Mouse (Mus musculus): ENCODE results near the gene Carf. TPM values are rescaled to one million over a fixed set of nuclear protein-coding genes. Genes with fewer than 3 reads are reported as not detected.

The Carf gene
- polyA plus RNA-seq, 1 experiment from 2014 or later, result 5.4 TPM

DNA sequence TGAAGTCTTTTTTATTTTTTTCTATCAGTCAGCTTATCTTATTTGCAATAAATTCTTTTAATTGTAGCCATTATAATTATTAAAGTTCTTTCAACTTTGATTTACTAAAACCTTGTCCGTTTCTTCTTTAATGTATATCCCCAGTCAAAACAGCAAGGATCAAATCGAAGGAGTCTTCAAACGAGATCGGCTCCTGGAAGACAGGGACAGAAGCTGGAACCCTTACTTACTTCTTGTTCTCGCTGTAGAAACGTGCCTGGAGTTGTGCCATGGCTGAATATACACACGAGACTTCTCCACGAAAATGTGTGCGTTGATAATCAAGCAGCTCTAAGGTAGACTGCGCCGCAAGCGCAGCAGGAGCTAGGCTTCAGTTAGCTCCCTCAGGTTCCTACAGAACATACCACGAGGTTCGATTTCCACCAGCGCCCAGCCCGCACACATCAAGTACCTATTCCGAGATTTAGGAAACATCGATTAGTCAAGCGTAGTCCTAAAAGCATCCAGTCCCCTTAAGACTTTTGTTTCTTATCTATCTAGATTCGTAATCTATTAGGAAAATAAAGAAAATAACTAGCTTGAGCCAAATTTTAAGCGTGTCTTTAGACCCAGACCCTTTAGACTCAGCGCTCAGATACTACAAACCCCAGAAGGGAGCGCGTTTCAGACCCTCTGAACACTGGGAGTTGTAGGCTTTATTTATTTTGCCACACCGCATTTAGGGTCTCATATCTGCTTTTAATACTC lies 597 bp upstream of the Carf start:
- peak overlapping the region; percentile 98 for H3K27ac ChIP-seq (ENCODE audit: low read length)
- H3K36me3 ChIP-seq (ENCODE audit: control insufficient read depth, insufficient read depth), result peaks cover 13% of the 10 kb centered on the region
- H3K27me3 ChIP-seq (ENCODE audit: control insufficient read depth, insufficient read depth, low read length), result no peaks in the 10 kb centered on the region
- peak overlapping the region; percentile 83 for H3K4me3 ChIP-seq (ENCODE audit: low read length)
- H3K9ac ChIP-seq (ENCODE audit: low read length), result peak overlapping the region; percentile 92
- under 1% methylated on average over 25 of the region's 25 CpGs for WGBS
- ATAC-seq (replicated peaks; ENCODE audit: extremely low read depth, insufficient read depth, low FRiP score), result peak; percentile 85
- H3K4me2 ChIP-seq (ENCODE audit: low read depth, low read length), result peak overlapping the region; percentile 74
- no peaks in the 10 kb centered on the region for H3K9me3 ChIP-seq (replicated peaks; ENCODE audit: control insufficient read depth, low read length)
- peaks cover 11% of the 10 kb centered on the region; the same call in 1 of the 2 replicates for H3K4me1 ChIP-seq (ENCODE audit: control insufficient read depth, insufficient read depth, low read length)

DNA sequence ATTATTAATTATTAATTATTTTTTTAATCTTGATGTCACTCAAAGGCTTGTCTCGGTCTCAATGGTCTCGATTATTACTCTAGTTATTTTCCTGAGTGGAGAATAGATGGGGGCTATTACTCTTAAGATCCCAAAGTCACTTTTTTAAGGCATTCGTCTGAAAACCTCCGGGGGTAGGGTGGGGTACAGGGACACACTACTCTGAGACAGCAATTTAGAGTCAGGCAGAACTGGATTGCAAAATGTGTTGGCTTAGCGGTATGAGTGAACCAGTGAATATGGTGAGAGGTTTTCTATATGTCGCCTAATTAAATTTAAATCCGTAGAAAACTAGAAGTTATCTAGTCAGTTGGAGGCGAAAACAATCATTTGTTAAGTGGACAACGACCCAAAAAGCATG lies 792 bp downstream of the Carf start:
- H3K9ac ChIP-seq (ENCODE audit: low read length), result peak overlapping the region; percentile 92
- H3K36me3 ChIP-seq (ENCODE audit: control insufficient read depth, insufficient read depth), result peaks cover 5% of the 10 kb centered on the region
- H3K9me3 ChIP-seq (replicated peaks; ENCODE audit: control insufficient read depth, low read length), result no peaks in the 10 kb centered on the region
- peak overlapping the region; percentile 82 for H3K4me2 ChIP-seq (ENCODE audit: low read depth, low read length)
- H3K4me3 ChIP-seq (ENCODE audit: low read length), result peak overlapping the region; percentile 83
- peaks cover 11% of the 10 kb centered on the region; the same call in 1 of the 2 replicates for H3K4me1 ChIP-seq (ENCODE audit: control insufficient read depth, insufficient read depth, low read length)
- 12% methylated on average over 9 of the region's 9 CpGs for WGBS
- no peak for ATAC-seq (replicated peaks; ENCODE audit: extremely low read depth, insufficient read depth, low FRiP score)
- H3K27ac ChIP-seq (ENCODE audit: low read length), result peak overlapping the region; percentile 98
- H3K27me3 ChIP-seq (ENCODE audit: control insufficient read depth, insufficient read depth, low read length), result no peaks in the 10 kb centered on the region

DNA sequence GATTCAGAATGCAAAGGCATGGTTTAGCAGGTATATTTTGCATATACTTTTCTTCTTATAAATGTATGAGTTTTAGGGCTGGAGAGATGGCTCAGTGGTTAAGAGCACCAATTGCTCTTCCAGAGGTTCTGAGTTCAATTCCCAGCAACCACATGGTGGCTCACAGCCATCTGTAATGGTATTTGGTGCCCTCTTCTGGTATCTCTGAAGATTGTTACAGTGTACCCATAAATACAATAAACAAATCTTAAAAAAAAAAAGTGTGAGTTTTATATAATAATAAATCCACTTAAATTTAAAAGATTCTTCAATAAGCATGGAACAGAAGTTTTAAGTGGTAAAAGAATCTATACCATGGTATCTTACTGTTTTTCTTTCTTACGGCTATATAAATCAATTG lies 6.5 kb downstream of the Carf start:
- H3K4me2 ChIP-seq (ENCODE audit: low read depth, low read length), result no peak overlapping the region
- 95% methylated on average over 1 of the region's 1 CpGs for WGBS

DNA sequence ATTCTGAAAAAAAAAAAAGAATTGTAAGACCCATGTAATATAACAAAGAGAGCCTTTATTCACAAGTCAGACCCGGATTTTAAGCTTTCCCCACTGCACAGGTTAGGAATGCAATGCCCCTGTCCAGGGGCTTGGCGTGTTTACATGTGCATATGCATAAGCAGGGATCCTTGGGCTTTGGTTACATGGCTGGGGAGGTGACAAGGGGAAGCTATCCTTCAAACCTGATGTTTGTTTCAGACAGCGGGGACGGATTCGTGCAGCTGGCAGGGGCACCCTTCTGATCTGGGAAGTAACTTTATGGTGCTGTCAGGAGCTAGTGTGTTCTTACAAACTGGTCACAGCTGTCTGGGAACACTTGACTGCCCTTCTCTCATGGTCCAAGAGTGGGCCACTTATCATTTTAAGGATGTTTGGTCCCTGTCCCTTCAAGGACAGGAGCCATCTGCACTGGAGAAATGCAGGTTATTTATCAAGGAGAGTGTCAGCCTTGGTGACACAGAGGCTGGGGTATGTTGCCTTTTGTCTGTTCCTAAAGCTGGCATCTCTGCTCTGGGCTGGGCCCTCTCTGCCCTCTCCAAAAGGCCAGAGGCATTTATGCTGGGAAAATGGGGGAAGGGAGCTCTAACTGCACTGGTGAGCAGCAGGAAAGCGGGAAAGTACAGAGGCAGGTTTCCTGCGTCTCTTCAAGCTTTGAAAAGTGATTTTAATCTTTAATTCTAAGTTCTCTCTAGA lies 19.8 kb downstream of the Carf start:
- Histone ChIP-seq H3K27me3 (ENCODE audit: control insufficient read depth, insufficient read depth, low read length) (no peaks in the 10 kb centered on the region), H3K9me3 (replicated peaks; ENCODE audit: control insufficient read depth, low read length) (no peaks in the 10 kb centered on the region), H3K4me2 (ENCODE audit: low read depth, low read length) (no peak overlapping the region), H3K27ac (ENCODE audit: low read length) (no peak overlapping the region), H3K9ac (ENCODE audit: low read length) (no peak overlapping the region), H3K36me3 (ENCODE audit: control insufficient read depth, insufficient read depth) (no peaks in the 10 kb centered on the region), H3K4me3 (ENCODE audit: low read length) (no peak overlapping the region), H3K4me1 (ENCODE audit: control insufficient read depth, insufficient read depth, low read length) (no peaks in the 10 kb centered on the region)
- whole genome bisulfite sequencing, result 73% methylated on average over 7 of the region's 7 CpGs
- ATAC-seq (replicated peaks; ENCODE audit: extremely low read depth, insufficient read depth, low FRiP score), result no peak

More for the DNA sequence above, 6.5 kb downstream of the Carf start:
- H3K4me3 ChIP-seq (ENCODE audit: low read length), result no peak overlapping the region
- no peak for ATAC-seq (replicated peaks; ENCODE audit: extremely low read depth, insufficient read depth, low FRiP score)
- H3K9me3 ChIP-seq (replicated peaks; ENCODE audit: control insufficient read depth, low read length), result no peaks in the 10 kb centered on the region
- peaks cover 13% of the 10 kb centered on the region for H3K36me3 ChIP-seq (ENCODE audit: control insufficient read depth, insufficient read depth)
- H3K9ac ChIP-seq (ENCODE audit: low read length), result no peak overlapping the region
- H3K27ac ChIP-seq (ENCODE audit: low read length), result no peak overlapping the region
- no peaks in the 10 kb centered on the region for H3K27me3 ChIP-seq (ENCODE audit: control insufficient read depth, insufficient read depth, low read length)
- H3K4me1 ChIP-seq (ENCODE audit: control insufficient read depth, insufficient read depth, low read length), result no peaks in the 10 kb centered on the region

DNA sequence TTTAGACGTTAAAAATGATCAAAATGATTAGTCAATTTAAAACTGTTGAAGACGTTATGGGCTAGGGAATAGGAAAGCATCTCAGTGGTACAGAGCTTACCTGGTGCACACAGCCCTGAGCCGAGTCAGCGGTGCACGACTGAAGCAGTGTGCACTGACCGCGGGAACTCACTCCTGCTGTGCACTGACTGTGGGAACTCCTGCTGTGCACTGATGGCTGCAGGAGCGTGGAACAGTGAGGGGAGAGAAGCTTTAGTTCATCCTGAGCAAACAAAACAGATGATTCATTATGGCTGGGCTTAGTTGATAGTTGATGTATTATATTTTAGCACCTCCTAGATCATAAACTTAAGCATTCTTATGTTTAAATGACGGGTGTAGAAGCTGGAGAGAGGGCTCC lies 39.3 kb downstream of the Carf start:
- no peaks in the 10 kb centered on the region for H3K9me3 ChIP-seq (replicated peaks; ENCODE audit: control insufficient read depth, low read length)
- H3K36me3 ChIP-seq (ENCODE audit: control insufficient read depth, insufficient read depth), result peaks cover 6% of the 10 kb centered on the region; the same call in 1 of the 2 replicates
- H3K27ac ChIP-seq (ENCODE audit: low read length), result no peak overlapping the region
- no peak for ATAC-seq (replicated peaks; ENCODE audit: extremely low read depth, insufficient read depth, low FRiP score)
- no peak overlapping the region for H3K4me2 ChIP-seq (ENCODE audit: low read depth, low read length)
- H3K9ac ChIP-seq (ENCODE audit: low read length), result no peak overlapping the region
- no peak overlapping the region for H3K4me3 ChIP-seq (ENCODE audit: low read length)
- 62% methylated on average over 9 of the region's 9 CpGs for WGBS
- H3K27me3 ChIP-seq (ENCODE audit: control insufficient read depth, insufficient read depth, low read length), result no peaks in the 10 kb centered on the region
- no peaks in the 10 kb centered on the region for H3K4me1 ChIP-seq (ENCODE audit: control insufficient read depth, insufficient read depth, low read length)

DNA sequence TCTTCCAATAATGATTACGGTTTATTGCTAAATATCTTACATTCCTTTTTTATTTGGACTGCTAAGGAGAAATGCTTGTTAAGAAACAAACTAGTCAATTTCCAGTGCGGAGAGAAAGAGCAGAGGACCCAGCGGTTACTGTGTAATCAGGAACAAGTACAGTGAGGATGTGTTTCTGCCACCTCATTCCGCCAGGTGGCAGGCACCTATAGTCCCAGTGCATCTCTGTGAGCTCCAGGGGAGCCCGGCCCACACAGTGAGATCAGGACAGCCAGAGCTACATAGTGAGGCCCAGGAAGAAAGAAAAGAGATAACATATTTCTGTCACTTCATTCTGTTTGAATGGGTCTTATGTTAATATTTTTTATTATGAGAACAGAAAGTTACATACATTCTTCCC lies 54.7 kb downstream of the Carf start:
- no peaks in the 10 kb centered on the region for H3K27me3 ChIP-seq (ENCODE audit: control insufficient read depth, insufficient read depth, low read length)
- no peaks in the 10 kb centered on the region for H3K9me3 ChIP-seq (replicated peaks; ENCODE audit: control insufficient read depth, low read length)
- 62% methylated on average over 5 of the region's 5 CpGs for WGBS
- H3K4me3 ChIP-seq (ENCODE audit: low read length), result no peak overlapping the region
- no peak overlapping the region for H3K4me2 ChIP-seq (ENCODE audit: low read depth, low read length)
- H3K4me1 ChIP-seq (ENCODE audit: control insufficient read depth, insufficient read depth, low read length), result no peaks in the 10 kb centered on the region
- H3K36me3 ChIP-seq (ENCODE audit: control insufficient read depth, insufficient read depth), result peaks cover 8% of the 10 kb centered on the region
- no peak for ATAC-seq (replicated peaks; ENCODE audit: extremely low read depth, insufficient read depth, low FRiP score)
- H3K9ac ChIP-seq (ENCODE audit: low read length), result no peak overlapping the region
- no peak overlapping the region for H3K27ac ChIP-seq (ENCODE audit: low read length)

DNA sequence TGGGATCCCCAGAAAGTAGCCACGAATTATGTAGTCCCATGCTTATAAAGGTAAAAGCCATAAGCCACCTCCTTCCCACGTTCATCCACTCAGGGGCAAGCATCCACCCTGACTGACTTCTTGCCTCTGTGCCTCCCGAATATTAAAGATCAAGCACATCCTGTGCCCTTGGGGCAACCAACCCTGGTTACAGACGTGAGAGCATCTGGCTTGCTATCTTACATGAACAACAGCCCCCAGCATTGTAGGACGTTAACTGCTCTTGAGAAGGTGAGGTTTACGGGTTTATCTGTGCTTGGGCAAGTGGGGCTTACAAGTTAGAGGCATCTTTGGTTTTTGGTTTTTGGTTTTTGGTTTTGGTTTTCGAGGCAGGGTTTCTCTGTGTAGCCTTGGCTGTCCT lies 58.6 kb downstream of the Carf start:
- ATAC-seq (replicated peaks; ENCODE audit: extremely low read depth, insufficient read depth, low FRiP score), result no peak
- no peaks in the 10 kb centered on the region for H3K27me3 ChIP-seq (ENCODE audit: control insufficient read depth, insufficient read depth, low read length)
- WGBS, result 76% methylated on average over 7 of the region's 7 CpGs
- no peaks in the 10 kb centered on the region for H3K4me1 ChIP-seq (ENCODE audit: control insufficient read depth, insufficient read depth, low read length)
- no peak overlapping the region for H3K27ac ChIP-seq (ENCODE audit: low read length)
- H3K4me3 ChIP-seq (ENCODE audit: low read length), result no peak overlapping the region
- no peaks in the 10 kb centered on the region for H3K9me3 ChIP-seq (replicated peaks; ENCODE audit: control insufficient read depth, low read length)
- no peak overlapping the region for H3K4me2 ChIP-seq (ENCODE audit: low read depth, low read length)
- no peak overlapping the region for H3K9ac ChIP-seq (ENCODE audit: low read length)
- no peaks in the 10 kb centered on the region; the same call in 1 of the 2 replicates for H3K36me3 ChIP-seq (ENCODE audit: control insufficient read depth, insufficient read depth)

DNA sequence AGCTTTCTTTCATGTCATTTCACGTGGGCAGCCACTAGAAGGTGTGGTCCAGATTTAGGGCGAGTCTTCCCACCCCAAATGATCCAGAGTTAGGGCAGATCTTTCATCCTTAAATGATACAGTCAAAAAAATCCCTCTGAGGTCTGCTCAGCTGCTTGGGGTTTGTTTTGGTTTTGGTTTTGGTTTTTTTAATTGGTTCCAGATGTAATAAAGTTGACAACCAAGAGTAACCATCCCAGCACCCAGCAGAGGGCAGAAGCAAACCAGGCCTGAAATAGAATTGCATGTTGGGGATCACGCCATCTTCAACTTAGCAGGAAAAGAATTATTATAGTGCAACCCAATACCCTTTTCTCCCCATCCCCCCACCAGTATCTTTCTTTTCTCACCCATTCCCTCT lies 60.4 kb downstream of the Carf start:
- Histone ChIP-seq H3K4me2 (ENCODE audit: low read depth, low read length) (peak overlapping the region; percentile 14; the same call in 1 of the 2 replicates), H3K9ac (ENCODE audit: low read length) (no peak overlapping the region), H3K4me3 (ENCODE audit: low read length) (no peak overlapping the region), H3K27me3 (ENCODE audit: control insufficient read depth, insufficient read depth, low read length) (no peaks in the 10 kb centered on the region), H3K36me3 (ENCODE audit: control insufficient read depth, insufficient read depth) (no peaks in the 10 kb centered on the region; the same call in 1 of the 2 replicates), H3K4me1 (ENCODE audit: control insufficient read depth, insufficient read depth, low read length) (no peaks in the 10 kb centered on the region), H3K27ac (ENCODE audit: low read length) (no peak overlapping the region), H3K9me3 (replicated peaks; ENCODE audit: control insufficient read depth, low read length) (no peaks in the 10 kb centered on the region)
- ATAC-seq (replicated peaks; ENCODE audit: extremely low read depth, insufficient read depth, low FRiP score), result no peak
- 42% methylated on average over 3 of the region's 3 CpGs for WGBS

DNA sequence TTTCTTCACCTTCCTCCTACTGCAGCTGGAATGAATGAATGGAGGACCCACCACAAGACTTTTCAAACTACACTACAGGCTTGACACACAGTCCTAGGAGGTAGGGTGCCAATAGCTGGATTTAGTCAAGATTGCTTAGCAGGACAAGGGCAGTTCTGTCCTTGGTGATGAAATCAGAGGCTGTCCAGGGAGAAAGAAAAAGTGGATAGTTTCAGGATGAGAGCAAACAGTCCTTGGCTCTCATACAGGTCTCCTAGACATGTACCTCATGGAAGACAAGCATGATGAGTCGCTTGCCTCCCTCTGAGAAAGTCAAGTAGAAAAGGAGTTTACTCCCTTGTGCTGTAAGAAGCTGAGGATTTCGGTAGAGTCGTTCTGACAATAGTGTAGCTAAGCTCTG lies 65.6 kb downstream of the Carf start:
- H3K4me2 ChIP-seq (ENCODE audit: low read depth, low read length), result no peak overlapping the region
- no peak for ATAC-seq (replicated peaks; ENCODE audit: extremely low read depth, insufficient read depth, low FRiP score)
- no peak overlapping the region for H3K27ac ChIP-seq (ENCODE audit: low read length)
- H3K9ac ChIP-seq (ENCODE audit: low read length), result no peak overlapping the region
- no peaks in the 10 kb centered on the region for H3K4me1 ChIP-seq (ENCODE audit: control insufficient read depth, insufficient read depth, low read length)
- H3K9me3 ChIP-seq (replicated peaks; ENCODE audit: control insufficient read depth, low read length), result no peaks in the 10 kb centered on the region
- 84% methylated on average over 3 of the region's 3 CpGs for WGBS
- no peak overlapping the region for H3K4me3 ChIP-seq (ENCODE audit: low read length)
- H3K36me3 ChIP-seq (ENCODE audit: control insufficient read depth, insufficient read depth), result no peaks in the 10 kb centered on the region
- no peaks in the 10 kb centered on the region for H3K27me3 ChIP-seq (ENCODE audit: control insufficient read depth, insufficient read depth, low read length)

Data from heart, embryonic 16.5 days (tissue).